Mouse (Mus musculus): ENCODE data around the gene Anxa1. TPM values are rescaled to one million over a fixed set of nuclear protein-coding genes. Genes with fewer than 3 reads are reported as not detected.

The Anxa1 gene
- polyA plus RNA-seq, 1 experiment from 2014 or later = 6.8 TPM

Other genes starting within 250 kb of the Anxa1 start
- 0.09 TPM in 1 of 2 replicates, not detected in the other for gene Aldh1a1, start 101.8 kb upstream of the Anxa1 start, polyA plus RNA-seq (2014; fragmentation: Nextera tagmentation; extraction: Ambion mirVana)